In genomic region chr7:48855461-48855860, GRCm38 (mm10) we compare ENCODE assay signal across 35 mouse cellular contexts. TPM values are rescaled to one million over a fixed set of nuclear protein-coding genes. Genes with fewer than 3 reads are reported as not detected.
"Had no signal": no experiment of that assay in that cellular context is flagged by ENCODE, and none has a peak within 500 bp of the region (broad histone marks: within the 10 kb centered on the region; RNA-seq: fewer than 3 reads in every experiment).

No protein-coding gene starts in this region.

- H3K27me3 ChIP-seq: forebrain, embryonic 15.5 days; heart, embryonic 12.5 days; hindbrain, embryonic 13.5 days; hindbrain, embryonic 15.5 days; kidney, embryonic 15.5 days; limb, embryonic 13.5 days; limb, embryonic 15.5 days; liver, embryonic 13.5 days; liver, embryonic 15.5 days had no signal

- H3K27ac ChIP-seq: forebrain, embryonic 15.5 days; hindbrain, embryonic 13.5 days; hindbrain, embryonic 15.5 days; hindbrain, postnatal 0 days; kidney, embryonic 15.5 days; kidney, postnatal 0 days; limb, embryonic 13.5 days; limb, embryonic 15.5 days; liver, embryonic 13.5 days; liver, embryonic 15.5 days had no signal

- H3K36me3 ChIP-seq: forebrain, embryonic 15.5 days; heart, embryonic 12.5 days; hindbrain, embryonic 13.5 days; hindbrain, embryonic 15.5 days; kidney, embryonic 15.5 days; limb, embryonic 13.5 days; limb, embryonic 15.5 days; liver, embryonic 13.5 days; liver, embryonic 15.5 days had no signal

- H3K9ac ChIP-seq: forebrain, embryonic 15.5 days; forebrain, postnatal 0 days; heart, embryonic 12.5 days; hindbrain, embryonic 13.5 days; hindbrain, embryonic 15.5 days; kidney, embryonic 15.5 days; limb, embryonic 13.5 days; limb, embryonic 15.5 days; liver, embryonic 13.5 days; liver, embryonic 15.5 days had no signal

- H3K4me3 ChIP-seq: forebrain, embryonic 15.5 days; heart, embryonic 12.5 days; hindbrain, embryonic 13.5 days; hindbrain, embryonic 15.5 days; kidney, embryonic 15.5 days; limb, embryonic 13.5 days; limb, embryonic 15.5 days; liver, embryonic 13.5 days; liver, embryonic 15.5 days had no signal

- H3K9me3 ChIP-seq: forebrain, embryonic 15.5 days; heart, embryonic 12.5 days; hindbrain, embryonic 13.5 days; hindbrain, embryonic 15.5 days; kidney, embryonic 15.5 days; limb, embryonic 13.5 days; limb, embryonic 15.5 days; liver, embryonic 13.5 days; liver, embryonic 15.5 days had no signal

- ATAC-seq: forebrain, embryonic 15.5 days; forebrain, postnatal 0 days; hindbrain, postnatal 0 days; intestine, embryonic 16.5 days had no signal

- H3K4me2 ChIP-seq: forebrain, embryonic 15.5 days; heart, embryonic 12.5 days; hindbrain, embryonic 13.5 days; hindbrain, embryonic 15.5 days; kidney, embryonic 15.5 days; limb, embryonic 13.5 days; limb, embryonic 15.5 days; liver, embryonic 13.5 days; liver, embryonic 15.5 days had no signal

- DNase-seq: forebrain, postnatal 0 days; gastrocnemius, postnatal 14 days; gastrocnemius, postnatal 36 days; heart, adult 18-20 months; heart, postnatal 36 days; kidney, adult 11 months; kidney, adult 2 months; kidney, adult 9 months; kidney, postnatal 14 days; kidney, postnatal 36 days; layer of hippocampus, adult 9-11 months; layer of hippocampus, postnatal 36 days; left cerebral cortex, postnatal 4 days; liver, embryonic 13.5 days; lung, adult 18-20 months had no signal

- H3K4me1 ChIP-seq: hindbrain, embryonic 15.5 days; kidney, embryonic 15.5 days; limb, embryonic 13.5 days; limb, embryonic 15.5 days had no signal

RNA-seq across cellular contexts. Expression of gene Csrp3, which starts 7.6 kb away (rescaled TPM):
- total RNA-seq: forebrain, postnatal 0 days; hindbrain, postnatal 0 days; layer of hippocampus, adult 18-20 months; layer of hippocampus, adult 8-10 months; layer of hippocampus, postnatal 14 days; layer of hippocampus, postnatal 36 days; left cerebral cortex, adult 18-20 months; left cerebral cortex, postnatal 10 days; left cerebral cortex, postnatal 25 days; left cerebral cortex, postnatal 4 days had no signal
- polyA plus RNA-seq: forebrain, postnatal 0 days; hindbrain, embryonic 11.5 days; hindbrain, postnatal 0 days; intestine, embryonic 14.5 days; kidney, postnatal 0 days; large intestine, adult 2 months had no signal
